Mouse (Mus musculus) activated CD4-positive, CD25-positive, alpha-beta regulatory T cell, adult 4 months (primary cell): ENCODE data around the gene Cdk12. TPM values are rescaled to one million over a fixed set of nuclear protein-coding genes. Genes with fewer than 3 reads are reported as not detected.

ENCODE experiments used
- ATAC-seq: one replicate; pipeline ENCODE4 v1.8.0; 2017
- polyA plus RNA-seq, 2 experiments: library from polyadenylated mRNA; unstranded; fragments of 100-300 nt; shearing (Covaris generic); gene quantifications; one replicate each; pipeline ENCODE4 v1.2.1; 2017

The Cdk12 gene
- polyA plus RNA-seq, 2 experiments from 2014 or later, result 24.6 to 24.9 TPM

GRCm38 (mm10) chr11:98318421-98319116, 115.7 kb downstream of the Cdk12 start:
- ATAC-seq, result no peak

- no peak for ATAC-seq
These were observed 116.3 kb downstream of the Cdk12 start for GRCm38 (mm10) chr11:98319120-98319519.

DNA sequence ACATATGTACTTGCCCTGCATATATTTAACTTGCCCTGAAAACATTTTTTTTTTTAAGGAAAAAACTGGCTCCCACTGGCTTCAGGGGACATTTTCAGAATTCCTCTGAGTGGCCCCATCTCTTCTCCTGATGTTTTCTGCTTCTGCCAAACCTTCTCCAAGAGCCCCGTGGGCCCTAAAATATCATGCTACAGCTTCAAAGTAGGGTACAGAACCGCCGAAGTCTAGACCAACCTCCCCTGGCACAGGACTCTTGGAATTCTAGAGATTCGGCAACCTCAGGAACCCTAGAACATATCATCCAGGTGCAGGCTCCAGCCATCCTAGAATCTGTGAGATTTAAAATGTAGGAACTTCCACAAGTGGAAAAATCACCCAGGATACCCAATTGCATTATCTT, 116.7 kb downstream of the Cdk12 start:
- ATAC-seq, result no peak

- no peak for ATAC-seq
These were observed 117.1 kb downstream of the Cdk12 start for GRCm38 (mm10) chr11:98319944-98320343.

- ATAC-seq, result no peak
These were observed 117.5 kb downstream of the Cdk12 start for GRCm38 (mm10) chr11:98320381-98320780.

DNA sequence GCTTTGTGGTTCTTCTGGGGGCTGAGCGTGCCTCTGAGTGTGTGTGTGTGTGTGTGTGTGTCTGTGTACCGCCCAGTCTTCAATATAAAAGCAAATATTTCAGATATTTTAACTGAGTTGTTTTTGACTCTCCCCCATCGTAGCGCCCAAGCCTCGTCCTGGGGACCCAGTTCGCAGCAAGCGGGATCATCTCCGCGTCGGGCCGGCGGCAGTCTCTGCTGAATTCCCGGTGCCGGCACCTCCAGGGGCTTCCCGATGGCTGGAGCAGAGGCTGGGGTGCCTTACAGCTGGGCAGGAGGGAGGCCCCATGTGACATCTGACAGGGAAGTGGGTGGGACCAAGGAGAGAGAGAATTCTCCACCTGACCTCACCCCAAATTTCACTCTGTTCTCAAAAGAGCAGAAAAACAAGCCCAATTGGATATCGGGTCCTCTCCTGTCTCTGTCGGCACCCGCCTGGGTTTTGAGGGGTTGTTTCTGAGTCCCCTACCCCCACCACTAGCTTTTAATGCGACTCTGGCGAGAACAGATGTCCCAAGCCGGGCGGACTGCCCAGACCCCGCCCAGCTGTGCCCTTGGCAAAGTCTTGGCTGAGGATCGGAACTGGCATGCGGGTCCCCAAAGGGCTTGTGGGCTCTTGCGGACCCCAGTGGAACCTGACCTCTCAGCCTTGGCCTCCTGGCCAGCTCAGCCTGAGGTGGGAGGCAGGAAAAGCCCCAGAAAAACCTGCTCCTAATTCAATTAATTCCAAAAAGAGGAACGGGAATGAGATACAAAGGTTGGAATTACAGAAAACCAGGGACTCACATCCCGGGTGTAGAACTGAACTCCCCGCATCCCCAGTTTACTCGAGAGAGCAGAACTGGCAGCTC, 118.2 kb downstream of the Cdk12 start:
- ATAC-seq, result no peak

DNA sequence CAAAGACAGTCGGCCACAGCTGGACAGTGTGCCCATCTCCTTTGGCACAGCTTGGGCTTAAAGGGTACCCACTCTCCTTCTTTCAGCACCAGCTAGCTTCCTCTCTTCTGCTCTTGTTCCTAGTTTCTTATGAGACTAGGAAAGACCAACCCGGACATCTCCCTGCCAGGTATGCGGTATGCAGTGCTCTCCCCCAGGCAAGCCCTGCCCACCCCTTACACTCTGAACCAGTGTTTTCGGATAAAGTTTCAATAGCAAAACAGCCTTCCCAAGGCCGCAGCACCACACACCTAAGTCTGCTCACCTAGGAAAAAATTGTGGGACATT, 118.8 kb downstream of the Cdk12 start:
- no peak for ATAC-seq

DNA sequence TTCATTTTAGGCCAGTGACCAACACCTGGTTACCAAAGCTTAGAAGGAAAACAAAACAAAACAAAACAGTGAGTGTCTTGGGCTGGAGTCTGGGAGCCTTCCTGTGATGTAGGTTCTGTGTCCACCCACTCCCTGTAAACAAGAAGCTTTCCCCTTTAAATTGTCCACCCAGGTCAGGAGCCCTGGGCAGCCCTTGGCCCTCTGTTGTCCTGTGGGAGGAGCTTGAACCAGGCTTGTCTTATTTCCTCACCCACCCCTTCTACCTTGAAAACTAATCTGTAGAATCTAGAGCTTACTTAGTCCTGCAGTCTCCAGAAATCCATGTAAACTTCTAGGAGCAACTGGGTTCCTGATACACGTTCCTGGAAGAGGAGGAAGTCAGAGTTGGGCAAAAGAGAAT, 119.3 kb downstream of the Cdk12 start:
- ATAC-seq, result no peak

- no peak for ATAC-seq
These were observed 120.4 kb downstream of the Cdk12 start for GRCm38 (mm10) chr11:98323136-98323866.

DNA sequence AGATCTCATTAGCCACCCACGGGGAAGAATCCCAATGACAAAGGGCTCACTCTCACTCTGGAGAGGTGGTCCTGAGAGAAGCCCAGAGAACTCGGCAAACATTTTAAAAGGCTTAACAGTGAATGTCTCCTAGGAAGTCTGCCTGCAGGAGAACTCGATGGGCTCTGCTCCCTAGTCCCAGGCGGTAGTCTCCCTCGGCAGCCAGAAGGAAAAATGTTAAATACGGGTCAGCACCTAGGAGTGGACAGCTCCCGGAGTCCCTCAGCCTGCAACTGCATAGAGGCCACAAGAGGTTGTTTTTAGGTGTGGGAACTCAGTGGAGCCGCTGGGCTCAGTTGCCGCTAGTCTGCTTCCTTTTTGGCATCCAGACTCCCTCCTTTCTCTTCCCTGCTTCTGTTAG, 121.1 kb downstream of the Cdk12 start:
- ATAC-seq, result no peak

DNA sequence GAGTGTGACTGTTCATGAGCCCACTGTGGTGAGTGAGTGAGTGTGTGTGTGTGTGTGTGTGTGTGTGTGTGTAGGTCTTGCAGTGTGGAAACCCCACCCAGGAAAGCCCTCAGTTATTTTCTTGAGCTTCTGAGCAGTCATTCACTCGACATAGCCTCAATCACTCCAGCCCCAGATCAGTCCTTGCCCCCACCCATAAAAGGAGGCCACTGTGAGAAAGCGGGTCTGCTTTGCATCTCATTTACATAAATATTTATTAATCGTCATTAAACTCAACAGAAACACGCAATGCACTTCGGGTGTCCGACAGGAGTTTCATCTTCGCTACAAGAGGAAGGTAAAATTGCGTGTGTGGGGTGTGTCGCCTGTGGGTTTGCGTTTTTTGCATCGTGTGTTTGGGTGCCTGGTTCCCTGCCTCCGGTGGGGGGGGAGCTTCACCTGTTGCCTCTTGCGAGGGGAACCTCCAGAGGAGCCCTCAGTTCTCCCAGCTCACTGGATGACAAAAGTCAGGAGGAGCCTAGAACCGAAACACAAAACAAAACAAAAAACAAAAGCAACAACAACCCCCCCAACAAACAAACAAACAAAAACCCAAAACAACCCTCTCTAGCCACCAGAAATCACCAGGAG, 122.4 kb downstream of the Cdk12 start:
- no peak for ATAC-seq

GRCm38 (mm10) chr11:98325821-98326218, 123.0 kb downstream of the Cdk12 start:
- no peak for ATAC-seq

DNA sequence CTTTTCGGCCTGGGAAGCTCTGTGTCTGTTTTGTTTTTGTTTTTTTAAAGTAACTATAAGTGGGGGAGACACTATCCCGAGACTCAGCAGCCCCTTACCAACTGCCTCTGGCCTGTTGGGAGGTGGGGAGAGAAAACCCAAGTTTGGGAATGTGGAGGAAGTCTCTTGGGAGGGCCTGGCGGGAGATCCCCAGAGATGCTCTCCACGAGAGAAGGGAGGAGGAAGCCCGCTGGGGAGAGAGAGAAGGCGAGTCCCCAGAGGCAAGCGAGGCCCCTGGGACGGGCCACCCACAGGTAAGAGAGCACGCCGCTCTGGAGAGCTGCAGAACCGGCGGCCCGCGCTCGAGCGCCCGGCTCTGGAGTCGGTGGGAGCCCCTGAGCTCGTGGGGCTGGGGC, 123.9 kb downstream of the Cdk12 start:
- ATAC-seq, result no peak

DNA sequence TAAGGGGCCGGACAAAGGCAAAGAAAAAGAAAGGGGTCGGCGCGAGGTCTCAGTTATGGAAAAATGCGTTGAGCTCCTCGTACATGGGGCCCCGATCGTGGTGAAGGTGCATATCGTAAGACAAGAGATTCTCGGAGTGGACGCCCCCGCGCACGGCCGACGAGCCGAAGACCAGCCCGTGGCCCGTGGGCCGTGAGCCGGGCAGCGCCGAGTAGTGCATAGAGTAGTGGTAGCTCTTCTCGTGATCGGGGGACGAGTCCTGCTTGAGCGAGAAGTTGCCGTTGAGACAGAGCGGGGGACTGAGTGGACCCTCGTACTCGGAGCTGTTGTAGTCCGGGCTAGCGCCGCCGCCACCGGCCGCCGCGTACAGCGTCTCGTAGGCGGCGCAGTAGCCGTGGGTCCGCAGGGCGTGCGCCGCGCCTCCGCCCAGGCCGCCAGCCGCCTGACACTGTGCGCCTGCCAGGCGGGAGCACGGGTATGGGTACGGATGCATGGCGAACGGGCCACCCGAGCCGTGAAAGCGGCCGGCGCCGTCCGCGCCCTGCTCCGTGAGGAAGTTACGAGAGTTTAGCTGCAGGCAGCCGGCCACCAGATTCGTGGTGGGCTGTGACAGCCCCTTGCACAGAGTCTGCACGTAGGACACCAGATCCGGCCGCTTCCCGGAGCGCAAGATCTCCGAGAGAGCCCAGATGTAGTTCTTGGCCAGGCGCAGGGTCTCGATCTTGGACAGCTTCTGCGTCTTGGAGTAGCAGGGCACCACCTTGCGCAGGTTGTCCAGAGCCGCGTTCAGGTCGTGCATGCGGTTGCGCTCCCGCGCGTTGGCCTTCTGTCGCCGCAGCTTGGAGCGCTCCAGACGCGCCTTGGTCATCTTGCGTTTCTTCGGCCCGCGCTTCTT, 124.5 kb downstream of the Cdk12 start:
- ATAC-seq, result no peak

DNA sequence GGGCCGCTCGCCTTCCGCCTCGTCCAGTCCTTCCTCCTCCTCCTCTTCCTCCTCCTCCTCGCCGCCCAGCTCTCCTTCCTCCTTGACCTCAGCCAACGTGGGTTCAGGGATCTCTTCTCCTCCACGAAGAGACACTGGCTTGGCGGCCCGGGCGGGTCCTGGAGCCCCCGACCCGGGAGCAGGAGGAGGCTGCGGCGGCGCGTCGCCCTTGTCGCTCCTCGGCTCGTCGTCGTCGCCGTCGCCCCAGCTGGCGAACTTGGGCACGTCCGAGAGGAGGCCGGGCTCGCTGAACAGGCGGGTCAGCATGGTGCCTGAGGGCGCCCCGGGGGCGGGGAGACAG, 125.1 kb downstream of the Cdk12 start:
- ATAC-seq, result no peak

Other genes with a start within 250 kb of the Cdk12 start
- 1 to 10 TPM; 5.8 to 6.4 TPM for gene Plxdc1, start 216.6 kb upstream of the Cdk12 start, polyA plus RNA-seq
- 10 to 100 TPM; 70.4 to 78.5 TPM for gene Arl5c, start 206.9 kb upstream of the Cdk12 start, polyA plus RNA-seq
- 1 to 10 TPM; 1.4 to 2.9 TPM for gene Cacnb1, start 180.0 kb upstream of the Cdk12 start, polyA plus RNA-seq
- gene Rpl19, start 176.3 kb upstream of the Cdk12 start, polyA plus RNA-seq, result 1,000 to 10,000 TPM; 3,386 to 3,946 TPM
- gene Stac2, start 149.6 kb upstream of the Cdk12 start, polyA plus RNA-seq, result under 1 TPM in 1 of 2 experiments, not detected in 1; 0.37 TPM
- gene Fbxl20, start 52.7 kb upstream of the Cdk12 start, polyA plus RNA-seq, result 1 to 10 TPM; 7.7 to 8.4 TPM
- 10 to 100 TPM; 60.6 to 70.5 TPM for gene Med1, start 9.8 kb upstream of the Cdk12 start, polyA plus RNA-seq
- gene Neurod2, start 126.6 kb downstream of the Cdk12 start, polyA plus RNA-seq, result not detected
- not detected for gene Ppp1r1b, start 145.3 kb downstream of the Cdk12 start, polyA plus RNA-seq
- gene Stard3, start 155.3 kb downstream of the Cdk12 start, polyA plus RNA-seq, result 10 to 100 TPM; 33.3 to 42.1 TPM
- gene Tcap, start 180.8 kb downstream of the Cdk12 start, polyA plus RNA-seq, result not detected
- not detected for gene Pnmt, start 183.4 kb downstream of the Cdk12 start, polyA plus RNA-seq
- gene Pgap3, start 197.4 kb downstream of the Cdk12 start, polyA plus RNA-seq, result 1 to 10 TPM; 3.3 to 4.0 TPM
- gene Erbb2, start 209.4 kb downstream of the Cdk12 start, polyA plus RNA-seq, result under 1 TPM in 1 of 2 experiments, not detected in 1; 0.07 TPM
- 100 to 1,000 TPM; 161 to 193 TPM for gene Mien1, start 235.9 kb downstream of the Cdk12 start, polyA plus RNA-seq
- 1 to 10 TPM; 2.3 to 3.4 TPM for gene Grb7, start 243.3 kb downstream of the Cdk12 start, polyA plus RNA-seq